Mouse (Mus musculus): Measurements from ENCODE around the gene Gm10354. TPM values are rescaled to one million over a fixed set of nuclear protein-coding genes. Genes with fewer than 3 reads are reported as not detected.
"Not testable (repeated sequence)": the region's sequence is repeated elsewhere in the genome, so short reads cannot be mapped to it uniquely, and the experiment has no call there.

Gm10354 gene
- polyA plus RNA-seq, 1 experiment from 2014 or later = not detected

DNA sequence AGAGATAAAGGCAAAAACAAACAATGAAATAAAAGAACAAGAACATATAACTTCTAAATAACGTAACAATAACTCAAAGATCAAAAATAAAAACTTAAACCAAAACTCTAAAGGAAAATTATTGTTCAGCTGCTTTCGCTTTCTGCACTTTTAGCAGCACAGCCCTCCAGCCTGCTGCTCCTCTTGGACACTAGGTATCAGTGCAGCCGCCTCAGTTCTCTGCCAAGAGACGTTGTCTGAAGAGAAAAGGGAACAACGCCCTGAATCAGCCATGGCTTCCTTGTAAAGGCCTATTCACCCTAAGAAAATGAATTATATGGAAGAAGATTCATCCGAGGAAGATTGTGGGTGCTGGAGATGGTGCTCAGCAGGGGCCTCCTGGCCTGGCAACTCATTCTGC, 45.0 kb downstream of the Gm10354 start:
- H3K4me3 ChIP-seq (ENCODE audit: low read length); H3K27ac ChIP-seq (ENCODE audit: low read length); H3K9me3 ChIP-seq (ENCODE audit: control insufficient read depth, low read length); ATAC-seq (ENCODE audit: low read depth); H3K4me1 ChIP-seq (replicated peaks; ENCODE audit: control insufficient read depth, insufficient read depth, low read length); H3K27me3 ChIP-seq (ENCODE audit: control insufficient read depth, insufficient read depth, low read depth, low read length); H3K36me3 ChIP-seq (ENCODE audit: control insufficient read depth, insufficient read depth, low read length); H3K9ac ChIP-seq (ENCODE audit: low read length); H3K4me2 ChIP-seq (ENCODE audit: low read depth, low read length): not testable (repeated sequence)
- WGBS = 73% methylated on average over 5 of the region's 6 CpGs

DNA sequence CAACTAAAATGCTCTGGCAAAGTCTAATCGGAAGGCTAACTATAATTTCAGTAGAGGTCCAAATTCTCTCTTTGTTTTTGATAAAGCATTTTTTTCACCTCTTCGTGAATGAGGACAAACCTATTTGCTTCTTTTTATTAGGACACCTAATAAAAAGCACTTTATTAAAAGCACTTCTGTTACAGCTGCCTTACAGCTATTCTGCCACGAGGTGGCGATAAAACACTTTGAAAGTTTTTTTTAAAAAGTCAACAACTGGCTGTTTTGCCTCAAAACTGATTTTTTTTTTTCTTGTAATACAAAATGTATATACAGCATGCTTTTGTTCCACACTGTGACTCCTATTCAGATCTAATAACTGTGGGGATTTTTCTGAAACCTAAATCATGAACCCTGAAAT, 51.7 kb downstream of the Gm10354 start:
- not testable (repeated sequence) for H3K9me3 ChIP-seq (ENCODE audit: control insufficient read depth, low read length); H3K36me3 ChIP-seq (ENCODE audit: control insufficient read depth, insufficient read depth, low read length); ATAC-seq (ENCODE audit: low read depth); H3K9ac ChIP-seq (ENCODE audit: low read length); H3K27ac ChIP-seq (ENCODE audit: low read length); H3K4me1 ChIP-seq (replicated peaks; ENCODE audit: control insufficient read depth, insufficient read depth, low read length); H3K4me2 ChIP-seq (ENCODE audit: low read depth, low read length); H3K27me3 ChIP-seq (ENCODE audit: control insufficient read depth, insufficient read depth, low read depth, low read length); H3K4me3 ChIP-seq (ENCODE audit: low read length)
- 24% methylated on average over 4 of the region's 4 CpGs for WGBS

Other genes starting within 250 kb of the Gm10354 start
- not detected in 2 replicates for gene Gm9758, start 64.0 kb downstream of the Gm10354 start, polyA plus RNA-seq (2015; fragmentation: Nextera tagmentation; extraction: Ambion mirVana)
- gene Speer4e, start 40.5 kb downstream of the Gm10354 start, polyA plus RNA-seq (2015; fragmentation: Nextera tagmentation; extraction: Ambion mirVana) = not detected in 2 replicates
- gene Gm17019, start 54.1 kb upstream of the Gm10354 start, polyA plus RNA-seq (2015; fragmentation: Nextera tagmentation; extraction: Ambion mirVana) = not detected in 2 replicates